Mouse (Mus musculus) olfactory bulb, adult 2 months (tissue): ENCODE data around the gene Extl1.

ENCODE experiments used
- CTCF ChIP-seq: fragments of 200-500 bp; IDR thresholded peaks from 2 replicates; pipeline ENCODE4 v1.5.1; 2012; ENCODE audit warnings: low read depth, mild to moderate bottlenecking, low read length, moderate library complexity; ENCODE audit not compliant: insufficient read depth
- POLR2A ChIP-seq: fragments of 200-500 bp; IDR thresholded peaks from 2 replicates; pipeline ENCODE4 v1.6.1; 2012; ENCODE audit warnings: mild to moderate bottlenecking, low read depth, low read length, moderate library complexity; ENCODE audit not compliant: insufficient read depth

DNA sequence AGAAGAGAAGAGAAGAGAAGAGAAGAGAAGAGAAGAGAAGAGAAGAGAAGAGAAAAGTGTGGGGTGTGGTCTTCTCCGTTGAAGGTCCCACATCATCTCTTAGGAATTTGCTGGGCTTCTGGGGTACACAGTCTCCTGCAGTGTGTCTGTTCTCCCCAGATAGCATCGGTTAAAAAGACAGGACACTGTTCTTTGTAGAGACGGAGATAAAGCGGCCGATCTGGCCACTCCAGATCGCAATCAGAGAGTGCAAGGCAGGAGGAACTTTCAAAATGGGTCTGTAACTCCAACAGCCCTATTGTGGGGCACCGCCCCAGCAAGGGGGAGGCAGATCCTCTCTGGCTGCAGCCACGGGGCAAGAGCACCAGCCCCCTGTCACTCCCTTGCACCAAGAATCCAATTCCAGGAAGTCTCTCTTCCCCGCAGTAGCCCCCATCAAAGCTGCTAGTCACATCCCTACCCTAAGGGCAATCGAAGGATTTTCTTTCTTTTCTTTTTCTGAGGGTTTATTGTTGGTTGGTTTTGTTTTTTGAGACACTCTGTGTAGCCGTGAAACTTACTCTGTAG lies 41.4 kb downstream of the Extl1 start:
- TF ChIP-seq CTCF: no peak
- TF ChIP-seq POLR2A: no peak
